Mouse (Mus musculus) bone marrow, adult 2 months (tissue): ENCODE data around the gene Cdc42bpb. TPM values are rescaled to one million over a fixed set of nuclear protein-coding genes. Genes with fewer than 3 reads are reported as not detected.

ENCODE experiments used
- H3K27ac ChIP-seq: fragments of 200-500 bp; 2 replicates; pipeline ENCODE4 v1.5.1; 2012; ENCODE audit warnings: low read depth, mild to moderate bottlenecking, control low read depth, inconsistent platforms, low read length; ENCODE audit not compliant: control insufficient read depth, poor library complexity, insufficient read depth
- H3K4me1 ChIP-seq: fragments of 200-500 bp; 2 replicates; pipeline ENCODE4 v1.6.1; 2011; ENCODE audit warnings: low read length; ENCODE audit not compliant: control insufficient read depth, insufficient read depth
- H3K4me3 ChIP-seq: fragments of 200-500 bp; replicated peaks from 2 replicates; pipeline ENCODE3; 2011; ENCODE audit warnings: mild to moderate bottlenecking, low read depth, low read length, control low read depth; ENCODE audit not compliant: control insufficient read depth
- CTCF ChIP-seq: fragments of 200-500 bp; IDR thresholded peaks from 2 replicates; pipeline ENCODE4 v1.5.1; 2011; ENCODE audit warnings: low read length, control low read depth; ENCODE audit not compliant: control insufficient read depth, insufficient read depth
- POLR2A ChIP-seq: fragments of 200-500 bp; IDR thresholded peaks from 2 replicates; pipeline ENCODE4 v1.6.1; 2011; ENCODE audit warnings: low read depth, mild to moderate bottlenecking, control low read depth, low read length, borderline replicate concordance; ENCODE audit not compliant: control insufficient read depth
- WGBS: fragments of 180-500 bp; shearing (Covaris S2); methylation state at CpG from one replicate; pipeline ENCODE4 v1.1.7; 2018; 5-methylcytosine and 5-hydroxymethylcytosine counted together
- polyA plus RNA-seq: library from polyadenylated mRNA; stranded (reverse); fragments of >200 nt; gene quantifications from 2 replicates; pipeline ENCODE4 v1.2.4, GENCODE M21; 2011; ENCODE audit warnings: low replicate concordance; ENCODE audit not compliant: missing spikeins, insufficient read depth, insufficient read length

Cdc42bpb gene
- polyA plus RNA-seq, 1 experiment = 20.1 TPM

- Histone ChIP-seq H3K4me3 (no peak overlapping the region), H3K27ac (no peak overlapping the region), H3K4me1 (no peaks in the 10 kb centered on the region)
- no peak for TF ChIP-seq CTCF
- no peak for TF ChIP-seq POLR2A
- 76% methylated on average over 8 of the region's 8 CpGs for WGBS
These were observed 70.7 kb downstream of the Cdc42bpb start for GRCm38 (mm10) chr12:111306821-111307220.

- 88% methylated on average over 8 of the region's 8 CpGs for WGBS
- Histone ChIP-seq H3K4me3 (no peak overlapping the region), H3K27ac (no peak overlapping the region), H3K4me1 (no peaks in the 10 kb centered on the region)
- TF ChIP-seq POLR2A (no peak), CTCF (no peak)
These were observed 73.7 kb downstream of the Cdc42bpb start for GRCm38 (mm10) chr12:111303702-111304337.

GRCm38 (mm10) chr12:111302018-111302345 lies 75.5 kb downstream of the Cdc42bpb start:
- Histone ChIP-seq H3K4me1 (no peaks in the 10 kb centered on the region), H3K4me3 (no peak overlapping the region), H3K27ac (no peak overlapping the region)
- TF ChIP-seq CTCF (no peak), POLR2A (no peak)
- WGBS = 53% methylated on average over 14 of the region's 14 CpGs

- 85% methylated on average over 27 of the region's 27 CpGs for WGBS
- Histone ChIP-seq H3K4me1 (no peaks in the 10 kb centered on the region), H3K4me3 (no peak overlapping the region), H3K27ac (no peak overlapping the region)
- no peak for TF ChIP-seq POLR2A
- no peak for TF ChIP-seq CTCF
These were observed 76.0 kb downstream of the Cdc42bpb start for GRCm38 (mm10) chr12:111301322-111302017.

GRCm38 (mm10) chr12:111293025-111293424 lies 84.5 kb downstream of the Cdc42bpb start:
- Histone ChIP-seq H3K4me1 (no peaks in the 10 kb centered on the region), H3K27ac (no peak overlapping the region), H3K4me3 (no peak overlapping the region)
- WGBS = 82% methylated on average over 12 of the region's 12 CpGs
- TF ChIP-seq POLR2A (no peak), CTCF (no peak)

GRCm38 (mm10) chr12:111284532-111284931 lies 93.0 kb downstream of the Cdc42bpb start:
- Histone ChIP-seq H3K4me1 (no peaks in the 10 kb centered on the region), H3K4me3 (no peak overlapping the region), H3K27ac (no peak overlapping the region)
- WGBS = 43% methylated on average over 10 of the region's 10 CpGs
- TF ChIP-seq CTCF (no peak), POLR2A (no peak)

GRCm38 (mm10) chr12:111283573-111283972 lies 93.9 kb downstream of the Cdc42bpb start:
- Histone ChIP-seq H3K4me3 (no peak overlapping the region), H3K4me1 (no peaks in the 10 kb centered on the region), H3K27ac (no peak overlapping the region)
- 86% methylated on average over 4 of the region's 4 CpGs for WGBS
- no peak for TF ChIP-seq CTCF
- no peak for TF ChIP-seq POLR2A

GRCm38 (mm10) chr12:111276371-111276770 lies 101.1 kb downstream of the Cdc42bpb start:
- Histone ChIP-seq H3K4me3 (no peak overlapping the region), H3K27ac (no peak overlapping the region), H3K4me1 (no peaks in the 10 kb centered on the region)
- TF ChIP-seq POLR2A = no peak
- no peak for TF ChIP-seq CTCF
- 63% methylated on average over 6 of the region's 6 CpGs for WGBS

- TF ChIP-seq POLR2A (no peak), CTCF (no peak)
- WGBS = 2% methylated on average over 58 of the region's 58 CpGs
- no peak overlapping the region for H3K4me3 ChIP-seq
These were observed 102.2 kb downstream of the Cdc42bpb start for GRCm38 (mm10) chr12:111275150-111275841.

More at GRCm38 (mm10) chr12:111275150-111275841, 102.2 kb downstream of the Cdc42bpb start:
- Histone ChIP-seq H3K4me1 (no peaks in the 10 kb centered on the region), H3K27ac (no peak overlapping the region; the same call in 1 of the 2 replicates)
